Mouse (Mus musculus) NIH3T3 (cell line): ENCODE results near the gene Ikzf1.

Source experiments
- DNase-seq: peaks from one replicate; pipeline ENCODE4 v3.0.0-alpha.2; 2012; ENCODE audit warnings: low read depth

Gene Ikzf1

DNA sequence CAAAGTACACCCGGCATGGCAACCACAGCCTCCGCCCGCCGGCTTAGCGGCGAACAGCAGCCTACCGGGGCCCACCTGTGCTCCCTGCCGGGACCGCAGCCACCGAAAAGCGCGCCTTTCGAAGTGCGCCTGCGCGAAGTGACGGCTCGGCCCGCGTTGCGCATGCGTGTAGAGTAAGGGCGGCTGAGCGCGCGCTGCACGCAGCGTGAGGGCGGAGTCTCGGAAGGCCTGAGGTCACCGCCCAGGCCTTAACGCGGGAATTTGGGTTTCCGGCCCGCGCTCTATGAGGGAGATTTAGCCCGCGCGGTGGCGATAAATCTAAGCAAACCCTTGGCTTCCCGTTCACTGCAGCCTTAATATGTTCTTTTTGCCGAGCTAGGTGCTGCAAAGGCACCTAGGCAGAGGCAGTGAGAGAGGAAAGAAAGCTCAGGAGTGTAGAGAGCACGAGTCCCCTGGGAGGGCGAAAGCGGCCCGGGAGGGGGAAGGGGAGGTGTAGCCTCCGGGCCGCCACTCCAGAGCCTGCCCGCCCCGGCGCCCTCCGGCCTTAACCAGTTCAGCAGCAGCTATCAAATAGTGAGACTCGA lies 124.1 kb downstream of the Ikzf1 start, which contains the start of gene Fignl1:
Gene Fignl1 (minus strand): TSS at position 143 of the 584 bp plus-strand sequence.
- DNase-seq, result peak; percentile 99

GRCm38 (mm10) chr11:11809404-11810175 lies 124.8 kb downstream of the Ikzf1 start:
- no peak for DNase-seq

DNA sequence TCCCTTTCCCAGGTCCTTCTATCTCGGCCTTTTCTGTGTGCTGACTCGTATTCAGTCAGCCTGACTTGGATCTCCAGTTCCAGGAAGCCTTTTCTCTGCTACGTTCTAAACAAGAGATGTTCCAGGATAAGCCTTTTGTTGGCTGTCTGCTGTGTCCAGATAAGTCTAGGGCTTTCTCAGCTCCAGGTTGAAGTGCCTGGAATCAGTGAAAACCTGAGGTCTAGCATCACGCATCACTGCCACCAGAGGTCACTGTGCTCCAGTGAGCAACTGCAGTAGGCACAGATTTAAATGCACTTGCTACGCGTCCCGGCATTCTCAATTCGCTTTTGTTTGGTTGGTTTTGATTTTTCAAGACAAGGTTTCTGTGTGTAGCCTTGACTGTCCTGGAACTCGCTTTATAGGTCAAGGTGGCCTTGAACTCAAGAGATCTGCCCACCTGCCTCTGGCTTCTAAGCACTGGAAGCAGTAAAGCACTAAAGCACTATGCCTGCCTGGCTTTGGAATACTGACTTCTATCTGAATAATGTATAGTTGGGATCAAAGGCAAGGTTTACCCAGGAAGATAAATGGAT lies 127.2 kb downstream of the Ikzf1 start:
- peak; percentile 91 for DNase-seq

GRCm38 (mm10) chr11:11815737-11816136 lies 130.9 kb downstream of the Ikzf1 start:
- DNase-seq, result no peak

DNA sequence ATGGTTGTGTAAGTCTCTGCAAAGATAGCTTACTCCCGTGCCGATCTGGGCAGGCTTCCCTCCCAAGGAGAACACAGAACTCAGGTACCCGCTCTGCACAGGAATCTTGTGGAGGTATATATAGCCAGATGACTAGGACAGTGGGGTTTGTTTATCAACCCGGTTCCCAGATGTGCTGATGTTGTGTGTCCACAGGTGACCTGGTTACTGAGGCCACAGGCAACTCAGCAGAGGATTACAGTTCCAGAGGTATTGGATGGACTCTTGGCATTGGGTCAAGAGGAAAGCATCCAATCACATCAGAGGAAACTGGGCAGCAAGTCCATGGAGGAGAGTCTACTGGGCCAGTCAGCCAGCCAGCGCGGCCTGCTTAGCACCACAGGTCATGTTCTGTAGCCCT lies 134.0 kb downstream of the Ikzf1 start:
- peak; percentile 42 for DNase-seq

- DNase-seq, result no peak
These were observed 134.4 kb downstream of the Ikzf1 start for GRCm38 (mm10) chr11:11819206-11819605.

- peak; percentile 99 for DNase-seq
These were observed 135.4 kb downstream of the Ikzf1 start for GRCm38 (mm10) chr11:11820251-11820650.

- no peak for DNase-seq
These were observed 135.9 kb downstream of the Ikzf1 start for GRCm38 (mm10) chr11:11820737-11821136.

- no peak for DNase-seq
These were observed 136.7 kb downstream of the Ikzf1 start for GRCm38 (mm10) chr11:11821387-11821975.
